Mouse (Mus musculus) activated CD4-positive, CD25-positive, alpha-beta regulatory T cell, adult 4 months (primary cell): ENCODE measurements around the gene Lmod3. TPM values are rescaled to one million over a fixed set of nuclear protein-coding genes. Genes with fewer than 3 reads are reported as not detected.
A peak's percentile ranks its signal among the peaks of the same experiment; 100 is the strongest.
"Not testable (repeated sequence)": the region's sequence is repeated elsewhere in the genome, so short reads cannot be mapped to it uniquely, and the experiment has no call there.

Experiments
- ATAC-seq: one replicate; pipeline ENCODE4 v1.8.0; 2017
- polyA plus RNA-seq, 2 experiments: library from polyadenylated mRNA; unstranded; fragments of 100-300 nt; shearing (Covaris generic); gene quantifications; one replicate each; pipeline ENCODE4 v1.2.1; 2017

The Lmod3 gene
- polyA plus RNA-seq, 2 experiments from 2014 or later: not detected

DNA sequence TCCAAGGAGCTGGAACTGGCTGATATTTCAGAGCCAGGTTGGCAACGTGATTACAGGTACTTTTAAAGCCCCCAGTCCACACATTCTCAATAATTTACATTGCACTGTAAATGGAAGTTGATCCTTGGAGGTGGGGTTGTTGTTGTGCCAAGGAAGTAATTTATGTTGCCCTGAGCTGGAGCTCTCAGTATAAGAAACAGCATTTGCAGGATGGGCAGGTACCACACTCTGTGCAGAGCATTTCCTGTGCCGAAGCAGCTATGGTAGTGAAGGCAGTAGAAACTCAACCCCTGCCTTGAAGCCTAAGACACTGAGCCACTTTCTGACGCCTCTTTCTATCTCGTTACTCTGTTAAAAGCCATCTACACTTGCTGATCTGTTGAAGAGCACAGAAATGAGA lies 23.2 kb upstream of the Lmod3 start:
- peak; percentile 24 for ATAC-seq

DNA sequence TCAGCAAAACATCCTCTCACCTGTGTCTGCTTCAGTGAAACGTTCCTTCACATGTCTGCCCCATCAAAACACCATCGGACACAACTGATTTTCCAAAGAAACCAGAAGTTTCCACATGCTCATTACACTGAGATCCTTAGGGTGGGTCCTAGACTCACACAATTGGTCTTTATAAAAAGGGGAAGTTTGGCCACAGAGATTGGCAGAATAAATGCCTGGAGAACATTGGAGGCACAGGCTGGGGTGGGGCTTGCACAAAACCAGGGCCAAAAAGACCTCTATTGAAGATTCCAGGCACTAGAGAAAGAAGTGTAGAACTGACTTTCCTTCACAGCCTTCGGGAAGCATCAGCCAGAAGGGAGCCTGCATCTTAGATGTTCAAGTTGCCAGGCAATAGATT lies 21.2 kb upstream of the Lmod3 start:
- ATAC-seq: no peak

DNA sequence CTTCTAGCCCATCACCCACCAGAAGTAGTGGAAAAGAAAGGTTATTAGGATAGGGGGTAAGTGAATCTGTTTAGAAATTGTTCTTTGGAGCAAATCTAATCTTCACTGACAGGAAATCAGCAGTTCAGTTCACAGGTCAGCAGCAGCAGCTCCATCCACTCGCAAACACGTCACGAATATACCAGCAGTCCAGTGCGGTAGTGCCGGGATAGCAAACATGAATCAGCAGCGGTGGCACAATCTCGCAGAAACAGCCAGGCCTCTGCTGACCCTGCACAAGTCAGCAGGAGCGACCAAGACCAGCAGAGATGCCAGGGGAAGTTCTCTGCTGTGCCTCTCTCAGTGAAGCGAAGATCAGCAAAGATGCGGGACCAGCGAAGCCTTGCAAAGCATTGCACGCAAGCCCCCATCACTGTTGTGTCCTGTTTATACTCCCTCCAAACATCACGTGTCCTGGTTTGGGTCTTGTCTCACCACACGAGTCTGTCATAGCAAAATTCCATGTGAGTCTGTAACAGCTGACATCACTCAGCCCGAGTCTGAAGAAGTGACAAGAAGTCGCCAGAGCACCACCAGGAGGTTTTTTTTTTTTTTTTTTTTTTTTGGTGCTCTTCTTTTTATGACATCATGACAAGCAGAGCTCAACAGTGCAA lies 20.6 kb upstream of the Lmod3 start:
- no peak for ATAC-seq

DNA sequence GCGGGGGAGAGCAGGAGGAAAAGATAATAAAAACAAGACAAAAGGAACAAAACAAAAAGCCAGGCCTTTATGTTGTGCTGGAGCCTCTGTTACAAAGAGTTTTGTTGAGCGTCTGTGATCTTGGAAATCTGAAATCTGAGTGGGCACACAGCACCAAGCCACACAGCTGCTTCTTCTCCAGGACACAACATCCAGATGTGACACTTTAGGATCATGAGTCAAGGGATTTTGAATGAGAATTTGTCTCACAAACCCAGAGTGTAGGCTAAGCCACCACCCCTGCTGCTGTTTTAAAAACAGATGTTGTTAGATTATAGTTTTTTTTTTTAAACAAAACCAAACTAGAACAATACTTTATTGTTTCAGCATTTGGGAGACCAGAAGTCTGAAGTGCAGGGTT lies 19.8 kb upstream of the Lmod3 start:
- no peak for ATAC-seq

DNA sequence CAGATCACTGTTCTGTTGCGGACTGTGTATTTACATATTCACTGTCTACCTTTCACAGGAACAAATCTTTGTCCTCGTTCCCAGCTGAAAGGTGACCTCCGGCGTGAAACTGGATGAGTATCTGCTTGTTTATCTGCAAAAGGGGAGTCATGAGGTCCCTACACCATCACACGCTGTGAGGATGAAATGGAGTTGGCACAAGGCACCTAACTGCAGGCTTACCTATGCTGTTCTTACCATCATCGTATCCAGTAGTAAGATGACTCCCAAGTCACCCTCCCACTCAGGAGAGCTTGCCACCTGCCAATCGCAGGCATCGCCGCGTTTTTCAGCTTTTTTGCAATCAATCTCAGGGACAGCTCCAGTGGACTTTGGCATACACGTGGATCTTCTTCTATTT lies 17.0 kb upstream of the Lmod3 start:
- ATAC-seq: no peak

DNA sequence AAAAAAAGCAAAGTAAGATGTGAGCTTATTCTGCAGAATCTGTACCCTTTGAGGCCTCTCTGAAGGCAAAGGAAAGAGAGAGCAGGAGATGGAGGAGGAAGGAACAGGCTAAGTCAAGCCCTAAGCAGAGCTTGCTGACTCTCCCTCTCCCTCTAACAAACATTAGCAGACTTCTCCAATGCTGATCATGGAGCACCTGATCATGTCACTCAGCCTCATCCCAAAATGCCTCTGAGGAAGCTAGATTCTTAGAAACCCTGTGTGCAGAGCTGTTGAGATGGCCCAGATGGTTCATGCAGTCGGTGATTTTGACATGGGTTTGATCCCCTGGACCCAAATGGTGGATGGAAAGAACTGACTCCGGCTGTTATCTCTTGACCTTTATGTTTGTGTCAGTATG lies 14.6 kb upstream of the Lmod3 start:
- no peak for ATAC-seq

DNA sequence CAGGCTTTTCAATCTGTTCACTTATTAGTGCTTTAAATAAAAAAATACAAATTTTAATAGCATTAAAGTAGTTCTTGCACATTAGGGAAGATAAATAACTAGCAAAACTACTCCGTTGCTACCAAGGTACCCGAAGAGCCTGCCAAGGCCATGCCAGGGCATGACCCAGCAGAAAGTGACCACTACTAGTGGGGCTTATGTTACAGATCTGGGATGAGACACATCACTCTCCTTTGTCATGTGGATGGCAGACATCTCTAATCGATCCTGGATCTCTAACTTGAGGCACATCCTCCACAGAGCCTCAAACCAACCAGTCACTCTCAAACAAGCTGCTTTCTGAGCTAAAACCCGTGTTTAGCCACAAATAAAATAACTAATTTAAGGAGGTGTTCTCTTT lies 14.1 kb upstream of the Lmod3 start:
- no peak for ATAC-seq

DNA sequence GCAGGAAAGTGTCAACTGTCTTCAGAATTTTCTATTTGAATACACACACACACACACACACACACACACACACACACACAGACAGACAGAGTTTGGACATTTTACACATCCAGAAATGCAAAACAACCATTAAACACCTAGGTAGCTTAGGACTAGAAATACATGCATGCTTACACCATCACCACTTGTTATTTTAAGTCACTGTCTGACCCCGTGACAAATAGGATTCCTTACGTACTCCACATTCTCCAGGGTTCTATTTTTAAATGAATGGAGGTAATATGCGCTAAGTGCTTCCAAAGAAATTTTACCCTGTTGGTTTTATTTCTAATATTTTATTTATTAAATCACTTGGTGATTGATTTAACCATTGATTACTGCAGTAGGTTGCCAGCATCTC lies 13.1 kb upstream of the Lmod3 start:
- ATAC-seq: no peak

DNA sequence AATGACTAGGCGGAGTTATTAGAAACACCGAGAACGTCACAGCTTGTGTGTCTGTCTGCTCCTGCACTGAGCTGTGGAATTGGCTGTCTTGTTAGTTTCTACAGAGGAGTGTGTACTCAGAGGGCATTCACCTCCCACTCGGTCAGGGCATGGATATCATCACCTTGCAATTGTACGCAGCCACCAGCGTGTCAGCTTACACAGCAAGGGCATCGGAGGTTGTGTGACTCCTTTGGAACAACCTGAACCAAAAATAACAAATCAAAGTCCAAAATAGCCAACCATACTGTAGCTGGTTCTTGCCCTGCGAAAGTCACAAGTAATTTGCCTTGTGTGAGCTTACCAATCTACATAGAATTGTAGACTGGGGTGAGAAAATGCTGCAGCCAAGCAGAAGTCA lies 12.7 kb upstream of the Lmod3 start:
- no peak for ATAC-seq

DNA sequence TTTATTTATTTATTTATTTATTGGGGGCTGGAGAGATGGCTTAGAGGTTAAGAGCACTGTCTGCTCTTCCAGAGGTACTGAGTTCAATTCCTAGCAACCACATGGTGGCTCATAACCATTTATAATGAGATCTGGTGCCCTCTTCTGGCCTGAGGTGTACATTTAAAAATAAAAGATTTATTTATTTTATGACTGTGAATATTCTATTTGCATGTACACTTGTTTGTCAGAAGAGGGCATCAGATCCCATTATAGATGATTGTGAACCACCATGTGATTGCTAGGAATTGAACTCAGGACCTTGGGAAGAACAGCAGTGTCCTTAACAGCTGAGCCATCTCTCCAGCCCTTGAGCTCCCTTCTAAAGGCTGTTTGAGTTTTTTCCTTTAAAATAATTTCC lies 11.2 kb upstream of the Lmod3 start:
- peak; percentile 43 for ATAC-seq

DNA sequence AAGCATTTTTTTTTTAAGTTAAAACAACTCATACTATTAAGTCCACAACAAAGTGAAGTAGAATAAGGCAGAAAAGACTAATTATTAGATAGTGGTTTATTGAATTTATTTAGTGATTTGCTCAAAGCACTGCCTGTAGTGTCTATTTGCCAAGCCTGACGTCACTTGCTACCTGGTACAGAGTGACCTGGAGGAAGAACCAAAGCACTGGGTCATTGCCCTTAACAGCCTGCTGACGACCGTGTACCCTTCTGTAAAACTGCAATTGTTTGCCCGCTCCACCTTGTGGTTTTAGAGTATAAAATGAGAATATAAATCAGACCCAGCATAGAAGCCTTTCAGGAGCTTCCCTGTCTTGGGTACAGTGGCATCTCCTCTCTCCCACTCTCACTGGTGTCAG lies 9.7 kb upstream of the Lmod3 start:
- ATAC-seq: no peak

DNA sequence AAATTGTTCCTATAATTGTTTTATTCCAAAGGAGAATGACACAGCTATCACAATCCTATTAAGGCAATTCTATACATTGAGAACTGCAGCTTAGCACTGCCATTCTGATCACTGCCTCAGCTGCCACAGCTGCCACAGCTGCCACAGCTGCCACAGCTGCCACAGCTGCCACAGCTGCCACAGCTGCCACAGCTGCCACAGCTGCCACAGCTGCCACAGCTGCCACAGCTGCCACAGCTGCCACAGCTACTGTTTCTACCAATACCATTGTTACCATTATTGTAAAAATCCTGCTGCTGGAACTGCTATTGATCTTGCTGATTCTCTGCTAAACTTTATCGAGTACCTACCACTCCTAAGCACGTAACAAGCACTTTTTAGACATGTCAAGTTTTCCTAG lies 7.4 kb upstream of the Lmod3 start:
- not testable (repeated sequence) for ATAC-seq

DNA sequence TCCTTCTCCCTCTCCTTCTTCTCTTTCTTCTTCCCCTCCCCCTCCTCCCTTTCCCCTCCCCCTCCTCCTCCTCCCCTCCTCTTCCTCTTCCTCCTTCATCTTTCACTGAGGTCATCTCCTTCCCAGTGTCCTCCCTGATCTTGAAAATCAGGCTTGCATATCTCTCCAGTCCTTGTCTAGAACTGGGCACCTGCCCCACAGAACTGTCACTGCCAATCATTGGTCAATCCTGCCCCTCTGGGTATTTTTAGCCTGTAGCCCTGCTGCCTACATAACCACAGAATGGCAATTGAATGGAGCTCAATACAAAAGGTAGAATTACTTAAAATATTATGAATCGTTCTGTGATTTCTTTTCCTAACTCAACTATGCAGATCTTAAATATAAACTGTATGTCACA lies 5.9 kb upstream of the Lmod3 start:
- no peak for ATAC-seq

DNA sequence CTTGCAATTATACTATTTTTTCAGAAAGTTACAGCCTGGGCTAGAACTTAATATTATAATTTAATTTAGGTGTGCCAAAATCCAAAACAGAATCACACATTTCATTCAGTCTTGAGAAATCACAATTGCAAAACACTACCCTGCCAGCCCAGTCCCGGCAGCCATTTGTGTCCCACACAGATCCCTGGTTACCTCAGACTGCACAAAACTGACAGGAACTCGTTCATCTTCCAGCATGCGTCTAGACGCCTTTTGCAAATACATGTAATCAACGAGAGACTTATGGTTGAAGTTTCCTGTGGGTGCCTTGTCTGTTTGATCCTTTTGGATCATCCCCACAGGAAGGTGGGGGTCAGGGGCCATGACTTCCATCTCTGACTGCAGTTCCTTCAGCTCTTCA lies 473 bp downstream of the Lmod3 start:
- ATAC-seq: no peak

DNA sequence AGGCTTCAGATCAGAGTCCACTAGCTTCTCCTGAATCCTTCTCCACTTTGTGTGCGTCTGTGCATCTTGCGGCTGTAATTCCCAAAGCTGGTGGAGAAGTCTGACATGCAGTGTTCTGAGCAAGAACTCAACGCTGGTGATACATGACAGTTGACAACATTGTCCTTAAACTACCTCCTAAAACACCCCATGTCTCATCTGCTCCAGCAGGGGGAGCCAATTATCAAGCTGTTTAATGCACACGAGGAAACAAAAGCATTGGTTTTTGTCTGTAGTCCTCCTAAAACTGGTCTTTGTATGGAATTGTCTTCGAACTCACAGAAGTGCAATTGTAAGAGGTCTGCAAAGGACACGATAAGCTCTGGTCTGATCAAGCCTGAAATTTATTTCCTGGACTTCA lies 1.6 kb downstream of the Lmod3 start:
- peak; percentile 73 for ATAC-seq

DNA sequence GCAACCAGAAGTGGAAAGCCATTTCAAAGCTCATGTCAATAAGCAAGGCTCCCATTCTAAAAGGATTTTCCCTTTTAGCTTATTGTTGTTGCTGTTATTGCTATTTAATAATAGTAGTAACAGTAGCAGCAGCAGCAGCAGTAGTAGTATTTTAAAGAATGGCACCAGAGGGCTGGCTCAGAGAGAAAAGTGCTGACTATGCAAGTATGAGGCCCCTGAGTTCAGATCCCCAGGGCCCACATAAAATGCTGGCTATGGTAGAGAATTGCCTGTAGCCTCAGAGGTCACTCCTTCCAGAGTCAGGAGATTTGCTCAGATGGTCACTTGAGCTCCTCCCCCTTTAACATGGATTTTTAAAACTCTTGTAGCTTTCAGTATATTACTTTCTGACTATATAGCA lies 7.4 kb downstream of the Lmod3 start:
- no peak for ATAC-seq

DNA sequence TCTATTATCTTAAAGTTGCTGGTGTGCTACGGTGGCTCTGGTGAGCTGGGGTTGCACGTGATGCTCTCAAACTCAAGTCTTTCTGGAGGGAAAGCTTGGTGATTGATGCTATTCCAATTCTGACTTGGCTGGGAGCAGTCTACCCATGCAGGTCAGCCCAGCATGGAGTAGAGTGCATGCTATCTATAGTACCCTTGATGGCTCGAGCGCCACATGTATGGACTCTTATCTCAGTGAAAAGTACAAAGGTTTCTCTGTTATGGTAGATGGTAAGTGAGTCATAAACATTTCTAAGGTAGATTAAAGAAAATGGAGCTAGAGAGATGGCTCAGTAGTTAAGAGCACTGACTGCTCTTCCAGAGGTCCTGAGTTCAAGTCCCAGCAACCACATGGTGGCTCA lies 10.0 kb downstream of the Lmod3 start:
- ATAC-seq: no peak

DNA sequence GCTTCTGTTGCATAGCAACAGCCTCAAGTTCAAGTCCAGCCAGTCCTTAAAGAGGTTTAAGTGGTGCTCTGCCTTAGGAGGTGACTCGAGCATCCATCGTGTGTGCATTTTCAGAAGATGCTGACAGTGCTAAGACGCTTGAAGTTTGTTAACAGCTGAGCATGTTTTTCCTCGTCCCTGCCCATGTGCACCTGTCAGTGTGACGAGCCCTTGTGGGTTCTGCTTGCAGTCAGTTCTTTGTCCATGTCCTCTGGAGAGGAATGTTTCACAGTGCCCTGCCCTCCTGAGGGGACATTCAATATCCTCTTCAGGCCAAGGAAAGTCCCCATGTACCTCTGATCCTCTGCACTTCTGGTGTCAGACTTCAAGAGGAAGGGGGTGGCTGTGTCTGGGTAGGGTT lies 12.5 kb downstream of the Lmod3 start:
- no peak for ATAC-seq

DNA sequence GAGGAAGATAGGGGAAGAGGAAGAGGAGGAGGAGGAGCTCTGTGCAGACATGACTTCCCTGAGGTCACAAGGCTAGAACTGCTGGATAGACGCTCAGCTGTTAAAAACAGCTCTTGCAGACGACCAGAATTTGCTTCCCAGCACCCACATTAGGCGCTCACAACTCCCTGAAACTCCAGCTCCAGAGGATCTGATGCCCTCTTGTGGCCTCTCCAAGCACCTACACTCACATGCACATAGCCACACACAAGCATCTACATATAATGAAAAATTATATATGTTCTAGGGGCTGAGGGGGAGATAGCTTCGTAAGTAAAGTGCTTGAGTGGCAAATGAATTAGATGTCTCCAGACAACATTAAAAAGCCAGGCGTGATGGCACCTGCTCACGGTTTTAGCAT lies 13.2 kb downstream of the Lmod3 start:
- no peak for ATAC-seq

DNA sequence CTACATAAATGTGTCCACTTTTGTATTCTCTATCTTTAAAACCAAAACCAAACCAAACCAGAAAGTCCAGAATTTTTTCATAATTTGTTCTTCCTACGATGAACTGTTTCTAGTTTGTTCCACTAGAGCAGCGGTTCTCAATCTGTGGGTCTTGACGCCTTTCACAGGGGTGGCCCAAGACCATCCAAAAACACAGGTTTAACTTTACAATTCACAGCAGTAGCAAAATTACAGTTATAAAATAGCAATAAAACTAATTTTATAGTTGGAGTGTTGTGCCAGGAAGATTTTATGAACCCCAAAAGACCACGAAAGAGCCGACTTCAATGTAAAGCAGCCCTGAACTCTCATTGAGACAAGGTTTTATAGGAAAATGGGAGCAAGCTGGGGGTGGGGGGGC lies 16.5 kb downstream of the Lmod3 start:
- no peak for ATAC-seq

DNA sequence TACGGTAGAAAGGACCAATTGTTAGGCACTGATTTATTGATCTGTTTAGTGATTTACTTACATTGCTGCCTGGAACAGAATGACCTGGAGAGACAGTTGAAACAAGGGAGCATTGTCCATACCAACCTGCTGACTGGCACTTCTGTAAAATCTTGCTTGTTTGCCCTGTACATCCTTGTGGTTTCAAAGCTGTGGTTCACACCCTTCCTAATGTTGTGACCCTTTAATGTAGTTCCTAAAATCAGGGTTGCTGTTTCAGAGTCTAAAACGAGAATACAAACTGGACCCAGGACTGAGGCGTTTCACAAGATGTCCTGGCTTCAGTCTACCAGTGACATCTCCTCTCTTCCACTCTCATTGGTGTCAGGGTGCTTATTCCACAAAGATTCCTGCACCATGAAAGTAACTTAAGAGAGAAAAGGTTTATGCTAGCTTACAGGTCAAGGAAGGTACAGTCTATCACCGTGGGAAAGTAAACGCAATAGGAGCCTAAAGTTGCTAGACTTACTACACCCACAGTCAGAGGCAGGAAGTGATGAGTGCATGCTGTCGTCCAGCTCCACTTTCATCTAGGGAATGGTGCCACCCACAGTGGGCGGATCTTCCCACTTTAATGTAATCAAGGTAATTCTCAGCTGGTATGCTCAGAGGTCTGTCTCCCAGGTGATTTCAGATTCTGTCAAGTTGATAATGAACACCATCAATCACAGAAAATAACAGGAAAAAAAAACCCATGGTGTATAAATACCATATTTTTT lies 17.5 kb downstream of the Lmod3 start:
- peak; percentile 26 for ATAC-seq

DNA sequence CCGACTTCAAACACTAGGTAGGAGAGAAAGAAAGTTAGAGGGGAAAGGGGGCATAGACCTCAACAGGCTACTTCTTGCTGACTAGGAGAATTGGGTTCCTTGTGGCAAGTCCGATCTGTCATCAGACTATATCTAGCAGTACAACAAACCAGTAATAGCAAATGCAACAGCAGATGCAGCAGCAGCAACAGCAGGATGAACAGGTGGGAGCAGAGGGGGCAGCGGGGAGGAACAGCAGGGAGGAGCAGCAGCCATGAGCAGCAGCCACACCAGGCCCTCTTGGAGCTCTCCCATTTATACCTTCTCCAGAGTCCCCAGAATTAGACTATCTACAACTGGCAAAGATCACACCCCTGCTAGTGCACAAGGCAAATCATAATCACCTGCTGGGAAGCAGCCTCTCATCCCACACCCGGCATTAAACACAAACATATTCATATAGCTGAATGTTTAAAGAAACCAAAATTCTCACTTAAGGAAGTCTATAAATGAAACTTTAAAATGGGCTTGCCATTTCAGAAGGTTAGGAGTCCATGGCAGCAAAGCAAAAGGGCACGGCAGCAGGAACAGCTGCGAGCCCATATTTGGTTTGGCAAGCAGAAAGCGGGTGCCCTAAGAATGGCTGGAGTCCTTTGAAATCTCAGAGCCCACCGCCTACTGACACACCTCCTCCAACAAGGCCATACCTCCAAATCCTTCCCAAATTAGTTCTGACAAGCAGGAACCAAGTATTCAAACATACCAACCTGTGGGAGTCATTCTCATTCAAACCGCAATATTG lies 25.3 kb downstream of the Lmod3 start:
- no peak for ATAC-seq

DNA sequence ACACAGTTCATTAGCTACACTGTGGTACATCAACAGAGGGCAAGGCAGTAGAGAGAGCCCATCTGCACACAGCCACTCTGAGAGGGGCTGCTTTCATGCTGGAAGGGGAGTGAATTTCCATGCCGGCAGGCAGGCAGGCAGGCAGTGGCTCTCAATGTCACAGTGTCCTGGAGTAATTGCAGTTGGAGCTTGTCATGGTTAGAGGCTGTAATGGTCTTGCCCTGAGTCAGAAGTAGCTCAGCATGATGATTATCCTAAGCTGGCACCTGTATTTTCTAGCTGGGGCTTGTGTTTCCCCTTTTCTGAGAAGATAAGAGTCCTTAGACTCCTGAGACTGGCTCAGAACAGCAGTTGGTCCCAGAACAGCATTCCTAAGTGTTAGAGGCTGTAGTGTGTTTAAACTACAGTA lies 26.5 kb downstream of the Lmod3 start:
- ATAC-seq: no peak

DNA sequence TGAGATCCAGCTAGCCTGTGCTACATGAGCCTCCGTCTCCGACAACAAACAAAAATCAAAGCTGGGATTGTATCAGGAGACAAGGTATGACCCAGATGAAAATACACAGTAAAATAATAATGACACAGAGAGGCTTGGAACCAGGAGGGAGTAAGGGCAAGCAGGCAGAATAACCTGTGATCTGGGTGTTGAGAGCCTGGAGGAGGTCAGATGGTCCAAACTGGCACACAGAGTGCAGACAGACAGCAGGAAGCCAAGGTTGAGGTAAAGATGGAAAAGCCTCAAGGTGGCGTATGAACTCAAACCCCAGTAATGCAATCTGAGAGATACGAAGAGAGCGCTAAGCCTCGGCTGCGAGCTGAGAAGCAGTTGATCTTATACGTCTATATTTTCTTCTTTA lies 28.1 kb downstream of the Lmod3 start:
- ATAC-seq: no peak
